Mouse (Mus musculus) granulocyte monocyte progenitor cell, adult 5-6 weeks (primary cell): ENCODE measurements around the gene Adamts15. TPM values are rescaled to one million over a fixed set of nuclear protein-coding genes. Genes with fewer than 3 reads are reported as not detected.

Source experiments
- ATAC-seq: replicated peaks from 2 replicates; pipeline ENCODE4 v1.8.0; 2016; ENCODE audit warnings: mild to moderate bottlenecking, moderate TSS enrichment, inconsistent platforms; ENCODE audit not compliant: poor library complexity, severe bottlenecking
- total RNA-seq, 2 experiments: library from RNA; stranded (forward) in 1 of 2; stranded (reverse) in 1 of 2; fragments of 200-712, 200-1000 nt in 1 of 2; fragments of >200 nt in 1 of 2; fragmentation: Nextera tagmentation in 1 of 2; gene quantifications; 2 replicates each; pipeline ENCODE4 v1.2.3; 2014 to 2017

Gene Adamts15
- total RNA-seq, 2 experiments from 2014 or later: not detected

DNA sequence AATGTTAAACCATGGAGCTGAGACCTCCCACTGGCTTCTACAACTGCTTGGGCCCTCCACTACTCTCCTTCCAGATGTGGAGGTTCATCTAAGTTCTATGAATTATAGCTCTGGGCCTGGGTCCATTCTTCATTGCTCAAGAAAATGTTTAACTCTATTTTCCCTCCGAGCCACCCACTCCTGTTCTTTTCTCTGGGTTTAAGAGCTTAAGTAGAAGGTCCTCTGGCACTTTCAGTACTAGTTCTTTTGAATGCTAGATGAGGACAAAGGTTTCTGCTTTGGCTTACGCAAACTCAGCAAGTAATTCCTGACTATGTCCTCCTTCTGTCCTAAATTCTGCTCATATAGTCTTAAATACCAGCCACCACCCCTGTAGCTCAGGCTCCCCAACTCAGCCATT is 6.5 kb upstream of the Adamts15 start:
- no peak for ATAC-seq

DNA sequence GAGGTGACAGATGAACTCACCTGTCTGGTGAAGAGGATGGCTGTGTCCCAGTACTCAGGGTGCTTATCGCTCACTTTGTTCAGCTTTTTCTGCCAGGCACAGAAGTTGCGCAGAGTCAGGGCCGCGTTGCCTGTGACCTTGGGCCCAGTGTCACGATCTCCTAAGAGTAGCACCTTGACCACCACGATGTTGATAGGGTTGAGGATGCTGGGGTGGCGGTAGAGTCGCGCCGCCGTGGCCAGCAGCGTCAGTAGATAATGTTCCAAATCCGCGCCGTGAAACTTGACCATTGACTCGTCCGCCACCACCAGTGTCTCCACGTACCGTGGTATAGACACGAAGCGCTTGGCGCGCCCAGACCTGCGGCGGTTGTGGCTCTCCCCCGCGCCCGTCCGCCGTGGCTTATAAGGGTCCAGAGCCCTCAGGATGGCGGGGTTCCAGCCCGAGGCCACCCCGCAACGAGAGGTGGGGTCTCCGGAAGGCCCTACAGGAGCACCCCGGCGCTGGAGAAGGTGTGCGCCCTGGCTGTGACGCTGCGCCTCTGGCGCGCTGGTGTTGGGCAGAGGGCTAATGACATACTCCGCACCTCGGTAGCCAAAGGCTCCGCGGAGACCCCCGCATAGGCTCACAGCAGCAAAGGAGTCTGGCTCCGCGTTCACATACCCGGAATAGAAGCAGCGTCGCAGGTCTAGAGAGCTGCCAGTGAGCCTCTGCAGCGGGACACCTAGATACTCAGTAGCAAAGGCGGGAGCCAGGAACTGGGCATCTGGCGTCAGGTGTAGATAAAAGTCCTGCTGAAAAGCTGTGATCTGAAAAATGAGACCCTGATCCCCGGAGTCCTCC is 770 bp downstream of the Adamts15 start:
- 0 out of 2 replicates have a peak, but pooled peaks have one; percentile 20 for ATAC-seq

DNA sequence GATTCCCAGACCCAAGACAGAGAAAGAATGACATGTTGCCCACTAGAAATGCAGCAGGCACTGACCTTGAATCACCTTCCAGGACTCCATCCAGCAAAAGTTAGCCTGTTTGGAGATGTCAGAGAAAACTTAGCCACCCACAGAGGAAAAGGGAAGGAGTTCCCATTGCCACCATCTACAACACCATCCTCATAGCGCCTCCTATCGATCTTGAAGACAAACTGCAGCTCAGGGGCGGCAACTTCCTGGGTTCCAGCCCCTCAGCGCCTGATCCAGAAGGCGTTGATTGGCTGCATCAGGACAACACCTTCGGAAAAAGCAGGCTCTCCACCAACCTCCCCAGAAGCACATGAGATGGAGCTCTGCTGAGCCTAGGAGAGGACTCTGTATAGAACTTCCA is 1.5 kb downstream of the Adamts15 start:
- 0 out of 2 replicates have a peak, but pooled peaks have one; percentile 17 for ATAC-seq

DNA sequence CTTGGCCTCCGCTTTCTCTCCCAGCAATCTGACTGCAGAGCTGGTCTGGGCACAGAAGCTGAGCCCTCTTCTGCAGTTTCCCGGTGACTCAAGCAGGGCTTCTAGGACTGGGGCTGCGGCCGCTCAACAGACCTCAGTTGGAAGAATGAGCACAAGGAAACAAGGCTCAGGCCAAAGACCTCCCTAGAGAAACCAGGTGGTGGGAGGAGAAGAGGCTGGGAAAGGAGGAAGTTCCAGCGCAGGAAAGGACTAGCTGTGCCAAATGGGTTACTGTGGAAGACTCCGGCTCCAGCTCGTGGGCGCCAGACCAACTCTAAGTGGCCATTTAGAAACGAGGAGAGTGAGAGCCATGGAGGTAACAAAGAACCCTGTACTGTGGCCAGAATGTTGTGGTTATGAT is 2.6 kb downstream of the Adamts15 start:
- ATAC-seq: no peak

DNA sequence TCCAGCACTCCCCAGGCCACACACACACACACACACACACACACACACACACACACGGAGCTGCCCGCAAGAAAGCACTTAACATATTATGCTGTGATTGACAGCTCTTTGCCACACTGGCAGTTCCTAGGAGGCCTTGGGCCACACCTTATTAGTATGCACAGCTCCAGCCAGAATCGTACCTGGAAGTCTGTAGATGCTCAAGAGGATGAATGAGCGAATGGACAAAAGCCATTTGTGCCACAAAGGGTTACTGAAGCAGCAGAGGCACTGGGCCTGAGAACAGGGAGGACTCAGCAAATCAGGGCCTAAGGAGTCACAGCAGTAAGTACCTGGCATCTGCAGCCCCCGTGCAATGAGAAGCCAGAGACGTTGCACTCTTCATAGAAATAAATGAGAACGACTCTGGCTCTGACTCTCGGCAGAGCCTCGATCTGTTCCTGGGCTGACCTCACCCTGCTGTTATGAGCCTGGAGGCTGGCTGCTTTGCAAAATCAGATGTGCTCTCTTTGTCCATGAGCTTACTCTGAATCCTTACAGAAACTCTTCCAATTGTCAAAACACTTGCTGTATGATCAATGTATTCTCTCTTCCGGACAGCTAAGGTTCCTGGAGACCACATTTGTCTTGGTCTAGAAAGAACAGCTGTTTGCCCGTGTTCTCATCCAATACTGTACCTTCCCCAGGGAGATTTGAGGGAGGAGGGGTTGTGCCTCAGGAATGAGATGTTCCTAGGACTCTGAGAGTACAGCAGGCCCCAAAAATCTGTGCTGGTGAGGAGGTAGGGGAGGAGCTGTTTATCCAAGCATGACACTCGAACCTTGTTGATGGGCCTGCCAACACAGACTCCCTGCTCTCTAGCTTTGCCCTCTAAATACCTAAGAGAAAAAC is 3.5 kb downstream of the Adamts15 start:
- ATAC-seq: no peak

DNA sequence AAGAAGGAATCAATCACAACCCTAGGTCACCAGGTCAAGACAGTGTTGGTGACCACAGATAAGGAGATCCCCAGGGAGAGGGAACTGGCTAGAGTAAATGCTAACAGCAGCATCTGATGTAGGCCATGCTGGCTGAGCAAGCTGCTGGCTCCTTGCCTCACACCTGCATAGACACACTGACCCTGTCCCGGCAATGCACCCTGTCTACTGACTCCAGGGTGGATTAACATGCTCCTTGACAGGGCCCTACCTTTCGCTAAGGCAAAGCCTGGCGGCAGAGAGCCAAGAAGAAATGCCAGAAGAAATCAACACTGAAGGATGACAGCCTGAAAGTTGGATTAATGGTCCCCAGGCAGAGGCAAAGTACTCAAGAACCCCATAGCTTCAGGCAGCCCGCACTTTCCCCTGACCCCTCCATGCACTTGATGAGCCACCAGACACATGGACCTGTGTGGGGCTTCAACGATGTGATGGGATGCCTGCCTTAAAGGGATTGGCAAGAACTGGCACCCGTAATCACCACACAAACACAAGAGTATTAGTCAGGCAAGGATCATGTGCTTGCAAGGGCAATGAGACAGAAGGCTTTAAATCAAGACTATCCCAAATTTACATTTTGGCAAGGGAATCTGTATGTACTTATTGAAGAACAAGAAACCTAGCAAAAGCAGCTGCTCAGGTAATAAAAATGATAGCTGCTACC is 5.8 kb downstream of the Adamts15 start:
- no peak for ATAC-seq

DNA sequence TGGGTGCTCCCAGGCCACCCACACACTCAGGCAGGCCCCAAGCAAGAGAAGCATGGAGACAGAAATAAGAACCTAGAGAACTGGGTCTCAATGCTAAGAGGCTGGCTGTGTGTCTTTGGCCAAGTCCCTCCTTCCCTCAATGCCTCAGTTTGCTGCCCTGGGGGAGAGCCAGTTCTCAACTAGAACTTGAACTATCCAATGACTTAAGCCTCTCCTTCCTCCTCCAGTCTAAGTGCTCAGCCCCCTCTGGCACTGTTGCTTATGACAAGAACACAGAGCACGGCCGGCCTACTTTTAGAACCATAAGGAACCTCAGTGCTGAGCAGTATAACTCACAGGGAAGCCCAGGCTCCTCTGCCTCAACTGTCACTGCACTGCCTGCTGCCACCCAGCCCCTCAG is 8.0 kb downstream of the Adamts15 start:
- ATAC-seq: no peak

DNA sequence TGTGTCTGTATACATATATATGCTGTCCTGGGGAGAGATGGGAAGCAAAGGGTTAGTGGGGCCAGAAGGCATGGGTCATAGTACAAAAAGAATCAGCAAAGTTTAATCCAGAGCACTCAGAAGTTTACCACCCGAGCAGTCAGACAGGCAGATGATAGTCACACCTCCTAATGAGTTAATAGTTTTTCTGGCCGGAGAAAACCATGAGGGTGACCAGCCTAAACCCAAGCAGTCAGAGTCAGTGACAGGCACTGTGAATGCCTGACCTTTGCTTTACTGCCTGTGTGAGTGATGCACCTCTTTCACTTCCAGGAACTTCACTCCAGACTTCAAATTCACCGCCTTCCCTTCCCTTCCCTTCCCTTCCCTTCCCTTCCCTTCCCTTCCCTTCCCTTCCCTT is 8.8 kb downstream of the Adamts15 start:
- ATAC-seq: no peak

DNA sequence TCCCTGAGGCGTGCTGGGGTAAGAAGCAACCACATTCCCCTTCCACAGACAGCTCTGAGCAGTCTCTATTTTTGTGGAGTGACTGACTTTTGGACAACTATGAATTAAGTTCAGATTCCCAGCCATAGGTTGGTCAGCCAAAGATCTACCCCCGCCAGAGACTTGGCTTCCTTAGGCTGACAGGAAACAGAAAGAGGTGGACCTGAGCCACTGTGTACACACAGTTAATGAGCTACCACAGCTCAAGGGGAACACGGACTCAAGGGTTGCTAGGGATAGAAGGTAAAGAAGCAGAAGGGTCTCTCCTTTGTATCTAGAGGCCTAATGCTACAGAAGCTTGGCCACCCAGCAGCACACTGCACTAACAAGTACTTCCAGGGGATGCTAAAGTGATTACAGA is 10.1 kb downstream of the Adamts15 start:
- ATAC-seq: no peak

DNA sequence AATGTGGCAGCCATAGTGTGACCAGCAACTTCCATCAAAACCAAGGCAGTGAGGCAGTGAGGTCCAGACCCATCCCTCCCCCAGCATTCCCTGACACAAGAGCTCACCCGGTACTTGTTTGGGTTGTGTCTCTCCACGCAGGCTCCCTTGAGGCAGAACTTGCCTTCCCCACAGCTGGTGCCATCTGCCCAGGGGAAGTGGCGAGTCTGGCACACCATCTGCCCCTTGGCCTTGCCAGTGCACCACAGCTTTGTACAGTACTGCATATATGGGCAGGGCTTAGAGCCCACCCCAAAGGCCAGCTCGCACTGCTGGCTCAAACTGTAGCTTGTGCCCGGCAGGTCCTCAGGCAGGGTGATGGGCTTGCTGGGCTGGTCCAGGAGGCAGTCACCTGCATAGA is 11.8 kb downstream of the Adamts15 start:
- no peak for ATAC-seq

DNA sequence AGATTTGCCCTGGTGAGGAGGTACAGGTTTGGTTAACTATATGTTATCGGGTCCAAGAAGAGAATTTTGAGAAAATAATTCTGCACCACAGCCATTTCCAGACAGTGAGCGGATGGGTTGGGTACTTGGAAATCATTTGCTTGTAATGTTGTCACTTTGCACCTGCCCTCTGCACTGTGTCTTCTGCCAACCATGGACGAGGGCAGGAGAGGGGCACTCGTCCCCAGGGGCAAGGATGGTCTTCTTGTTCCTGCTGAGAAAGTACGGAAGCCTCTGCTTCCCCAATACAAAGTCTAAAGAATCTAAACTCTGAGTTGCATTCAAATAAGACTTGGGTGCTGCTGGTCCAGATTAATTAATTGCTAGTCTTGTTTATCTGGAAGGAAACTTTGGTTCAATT is 13.3 kb downstream of the Adamts15 start:
- ATAC-seq: no peak

DNA sequence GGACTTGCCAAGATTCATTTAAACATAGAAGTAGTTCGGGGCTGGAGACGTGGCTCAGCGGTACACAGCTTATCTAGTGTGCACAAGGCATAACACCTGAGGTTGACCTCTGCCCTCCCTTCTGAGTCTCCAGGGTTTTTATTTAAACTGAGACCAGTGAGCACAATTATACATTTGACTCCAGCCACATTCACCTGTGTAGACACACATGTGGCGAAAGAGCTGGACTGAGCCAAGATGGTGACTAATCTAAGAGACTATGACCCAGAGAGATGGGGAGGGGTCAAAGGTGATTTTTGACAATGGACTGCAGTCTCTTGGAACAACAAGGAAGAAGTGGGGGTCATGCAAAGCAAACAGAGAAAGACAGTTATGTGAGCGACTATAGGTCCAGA is 14.0 kb downstream of the Adamts15 start:
- no peak for ATAC-seq

DNA sequence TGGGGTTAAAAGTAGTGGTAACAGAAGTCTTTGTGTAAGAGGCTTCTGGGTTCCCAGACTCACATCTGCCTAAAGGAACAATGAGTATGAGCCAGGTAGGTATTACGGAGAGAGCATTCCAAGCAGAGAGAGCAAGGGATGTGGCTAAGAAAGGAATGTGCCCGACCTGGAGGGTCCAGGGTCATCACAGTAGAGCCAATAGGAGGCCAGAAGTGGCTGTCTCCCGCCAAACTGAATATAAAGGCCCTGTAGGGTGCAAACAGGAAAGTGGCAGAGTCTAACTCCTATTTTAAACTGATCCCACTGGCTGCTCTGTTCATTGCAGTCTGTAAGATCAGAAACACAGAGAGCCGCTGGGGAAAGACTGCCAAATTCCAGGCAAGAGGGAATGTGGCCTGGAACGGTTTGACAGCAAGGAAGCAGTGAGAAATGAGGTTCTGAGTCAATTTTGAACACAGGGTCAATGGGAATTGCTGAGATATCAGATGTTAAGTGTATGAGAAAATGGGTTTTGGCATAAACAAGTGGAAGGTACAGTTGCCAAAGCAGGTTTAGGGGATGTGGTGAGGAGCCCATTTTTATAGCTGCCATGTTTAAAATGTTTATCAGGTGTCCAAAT is 14.5 kb downstream of the Adamts15 start:
- ATAC-seq: no peak

DNA sequence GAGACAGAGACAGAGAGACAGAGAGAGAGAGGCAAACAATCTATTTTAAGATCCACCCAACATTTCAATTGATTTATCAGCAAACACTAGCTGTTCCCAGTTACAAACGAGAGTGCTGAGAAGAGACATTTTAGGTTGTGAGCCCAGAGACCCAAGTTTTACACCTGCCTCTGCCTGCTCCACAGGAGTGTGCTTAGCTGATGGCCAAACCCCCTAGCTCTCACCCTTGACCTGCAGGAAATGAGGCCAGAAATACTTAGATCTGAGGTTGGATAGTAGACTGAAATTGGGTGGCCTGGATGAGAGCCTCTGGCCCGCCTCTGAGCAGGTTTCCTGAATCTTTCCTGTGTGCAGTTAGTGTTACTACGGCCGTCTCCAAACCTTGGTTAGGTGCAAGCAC is 15.8 kb downstream of the Adamts15 start:
- no peak for ATAC-seq

DNA sequence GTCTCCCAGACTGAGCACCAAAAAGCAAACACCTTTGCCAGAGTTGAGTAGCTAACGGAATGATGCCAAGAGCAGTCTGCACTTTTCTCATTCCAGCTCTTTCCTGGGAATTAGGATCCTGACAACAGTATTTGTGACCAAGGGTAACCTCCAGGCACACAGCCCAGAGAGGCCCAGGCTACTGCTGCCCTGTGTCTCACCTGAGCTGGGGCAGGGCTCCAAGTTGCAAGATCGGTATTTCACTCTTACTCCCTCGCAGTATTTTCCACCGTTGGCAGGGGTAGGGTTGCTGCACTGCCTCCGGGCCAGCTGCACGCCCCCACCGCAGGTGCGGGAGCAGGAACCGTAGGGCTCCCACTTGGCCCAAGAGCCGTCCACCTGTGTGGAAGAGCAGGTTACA is 16.4 kb downstream of the Adamts15 start:
- no peak for ATAC-seq

DNA sequence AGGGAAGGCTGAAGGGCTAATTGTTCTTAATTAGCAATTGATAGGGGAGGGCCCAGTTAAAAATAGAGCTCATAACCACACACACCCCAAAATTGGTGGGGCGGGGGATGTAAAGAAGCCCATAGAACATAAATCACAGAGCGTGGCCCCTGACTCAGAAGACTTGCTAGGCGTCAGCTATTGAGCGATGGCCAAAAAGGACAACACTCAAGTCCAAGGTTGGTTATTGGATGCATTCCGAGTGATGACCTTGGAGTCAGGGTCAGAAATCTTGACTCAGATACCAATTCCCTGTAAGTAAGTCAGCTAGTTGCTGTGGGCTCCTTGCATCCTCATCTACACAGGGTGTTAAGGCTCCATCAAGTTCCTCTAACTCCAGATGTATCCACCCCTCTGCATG is 19.0 kb downstream of the Adamts15 start:
- ATAC-seq: no peak

DNA sequence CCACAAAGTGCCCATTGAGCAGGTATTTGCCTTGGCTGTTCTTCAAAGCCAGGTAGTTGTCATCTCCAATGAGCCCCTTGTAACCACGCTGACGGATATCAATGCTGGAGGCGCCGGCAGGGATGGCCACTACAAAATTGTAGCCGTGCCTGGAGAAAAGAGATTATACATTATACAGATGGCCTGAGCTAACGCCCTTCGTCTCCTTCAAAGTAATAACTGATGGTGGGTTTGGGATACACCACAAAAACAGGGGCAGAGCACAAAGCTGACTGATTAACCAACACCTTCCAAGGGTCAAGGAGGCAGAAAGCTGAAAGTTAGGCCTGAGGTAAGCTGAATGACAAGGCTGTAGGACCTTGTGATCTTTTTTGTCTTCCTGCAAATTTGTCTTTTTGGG is 19.6 kb downstream of the Adamts15 start:
- no peak for ATAC-seq

DNA sequence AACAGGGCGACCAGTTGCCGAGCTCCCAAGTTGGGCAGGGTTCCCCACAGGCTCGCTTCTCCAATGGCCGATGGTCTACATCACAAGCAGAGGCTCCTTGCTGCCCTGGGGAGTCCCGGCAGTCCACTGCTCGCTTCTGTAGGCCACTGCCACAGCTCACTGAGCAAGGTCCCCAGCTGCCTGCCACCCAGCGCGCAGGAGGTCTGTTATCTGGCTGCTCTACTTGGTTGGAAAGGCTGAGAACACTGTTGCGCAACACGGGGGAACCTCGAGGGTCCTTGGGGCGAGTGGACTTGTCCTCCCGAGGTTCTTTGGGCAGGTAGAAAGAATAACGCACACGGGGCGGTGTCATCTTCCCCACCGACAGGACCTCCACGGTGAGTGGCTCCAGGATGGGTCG is 20.1 kb downstream of the Adamts15 start:
- no peak for ATAC-seq

DNA sequence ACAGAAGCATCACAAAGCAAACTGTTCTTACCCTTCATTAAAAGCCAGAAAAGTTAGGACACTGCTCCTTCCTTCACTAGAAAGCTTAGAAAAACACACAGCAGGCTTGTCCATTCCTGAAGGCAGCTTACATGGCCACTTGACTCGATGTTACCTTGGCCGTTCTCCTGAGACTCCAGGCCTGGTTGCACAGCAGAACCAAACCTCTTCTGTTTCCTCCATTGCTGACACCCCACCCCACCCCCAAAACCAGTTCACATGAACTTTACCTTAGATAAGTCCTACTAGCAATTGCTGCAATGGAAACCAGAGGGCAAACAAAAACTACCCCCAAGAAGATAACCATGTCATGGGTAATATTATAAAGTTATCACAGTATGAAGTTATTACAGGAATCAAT is 25.1 kb downstream of the Adamts15 start:
- no peak for ATAC-seq

DNA sequence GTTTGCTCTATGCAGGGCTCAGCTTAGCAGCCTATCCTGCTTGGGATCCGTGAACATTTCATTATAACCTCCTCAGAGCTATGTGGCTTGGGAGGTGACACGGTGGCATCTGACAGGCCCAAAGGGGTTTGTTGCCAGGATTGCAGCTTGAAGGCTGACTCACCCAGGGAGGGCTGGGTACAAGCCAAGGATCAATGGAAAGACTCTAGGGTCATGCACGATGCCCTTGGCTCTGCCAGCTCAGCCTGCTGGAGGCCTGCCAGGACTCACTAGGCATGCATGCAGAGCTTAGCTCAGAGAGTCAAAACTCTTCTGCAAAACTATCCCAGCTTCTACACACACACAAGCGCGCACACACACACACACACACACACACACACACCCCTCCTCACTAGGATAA is 25.5 kb downstream of the Adamts15 start:
- no peak for ATAC-seq
